Mouse (Mus musculus) heart, postnatal 10 days (tissue): Measurements from ENCODE around the gene Gng13. TPM values are rescaled to one million over a fixed set of nuclear protein-coding genes. Genes with fewer than 3 reads are reported as not detected.

Experiments used
- DNase-seq, 2 experiments: peaks; one replicate each; pipeline ENCODE4 v3.0.0; 2021
- intact Hi-C: fragments of 180-260 bp; cut with DNase I; formaldehyde crosslinking; loops from one replicate; pipeline ENCODE4 v1.15.1; 2025
- total RNA-seq, 2 experiments: library from RNA; stranded (reverse); gene quantifications; 2 replicates each; pipeline ENCODE4 v1.2.3; 2021

Gng13 gene
- total RNA-seq, result 1 to 10 TPM in 1 of 2 experiments, under 1 TPM in 1; 0.38 to 1.9 TPM

- intact Hi-C loops, result no loop called here
- peak; percentile 17 to 25 for DNase-seq
Measured at GRCm38 (mm10) chr17:25716711-25717637, at the start of gene Gng13. TSS of gene Gng13 (plus strand) at chr17:25717171.

- intact Hi-C loops, result no loop called here
- DNase-seq, result no peak
Measured at GRCm38 (mm10) chr17:25668481-25669055, 48.4 kb upstream of the Gng13 start.

GRCm38 (mm10) chr17:25672982-25673381 lies 44.0 kb upstream of the Gng13 start:
- intact Hi-C loops, result no loop called here
- DNase-seq, result no peak

- DNase-seq, result no peak
- intact Hi-C loops, result no loop called here
Measured at GRCm38 (mm10) chr17:25677969-25678368, 39.0 kb upstream of the Gng13 start.

GRCm38 (mm10) chr17:25679818-25680217 lies 37.2 kb upstream of the Gng13 start:
- DNase-seq, result no peak
- intact Hi-C loops, result no loop called here

GRCm38 (mm10) chr17:25681636-25682035 lies 35.3 kb upstream of the Gng13 start:
- DNase-seq, result no peak
- intact Hi-C loops, result no loop called here

GRCm38 (mm10) chr17:25686323-25686722 lies 30.6 kb upstream of the Gng13 start:
- intact Hi-C loops, result no loop called here
- DNase-seq, result no peak

GRCm38 (mm10) chr17:25688922-25689321 lies 28.0 kb upstream of the Gng13 start:
- DNase-seq, result no peak
- intact Hi-C loops, result no loop called here

- intact Hi-C loops, result loop anchor here (5.0 to 10.0 kb wide), 3 partner anchors 191 to 371 kb away; no protein-coding TSS in a partner anchor
- DNase-seq, result no peak
Measured at GRCm38 (mm10) chr17:25696263-25696662, 20.7 kb upstream of the Gng13 start.

- peak; percentile 73 to 88 for DNase-seq
- intact Hi-C loops, result loop anchor here (1.0 to 10.0 kb wide), 5 partner anchors 130 to 374 kb away; no protein-coding TSS in a partner anchor
Measured at GRCm38 (mm10) chr17:25698446-25698845, 18.5 kb upstream of the Gng13 start.

- DNase-seq, result no peak
- intact Hi-C loops, result no loop called here
Measured at GRCm38 (mm10) chr17:25700863-25701496, 16.0 kb upstream of the Gng13 start.

GRCm38 (mm10) chr17:25709994-25710393 lies 7.0 kb upstream of the Gng13 start:
- DNase-seq, result no peak
- intact Hi-C loops, result no loop called here

GRCm38 (mm10) chr17:25711136-25711535 lies 5.8 kb upstream of the Gng13 start:
- DNase-seq, result no peak
- intact Hi-C loops, result no loop called here

GRCm38 (mm10) chr17:25715627-25716026 lies 1.3 kb upstream of the Gng13 start:
- intact Hi-C loops, result no loop called here
- DNase-seq, result no peak

- intact Hi-C loops, result no loop called here
- DNase-seq, result no peak
Measured at GRCm38 (mm10) chr17:25716130-25716529, 841 bp upstream of the Gng13 start.

- intact Hi-C loops, result no loop called here
- no peak for DNase-seq
Measured at GRCm38 (mm10) chr17:25717691-25718090, 720 bp downstream of the Gng13 start.

GRCm38 (mm10) chr17:25721476-25721875 lies 4.5 kb downstream of the Gng13 start:
- intact Hi-C loops, result no loop called here
- no peak for DNase-seq

- intact Hi-C loops, result no loop called here
- DNase-seq, result no peak
Measured at GRCm38 (mm10) chr17:25723470-25723869, 6.5 kb downstream of the Gng13 start.

- intact Hi-C loops, result no loop called here
- no peak for DNase-seq
Measured at GRCm38 (mm10) chr17:25723919-25724318, 6.9 kb downstream of the Gng13 start.

- no peak for DNase-seq
- intact Hi-C loops, result no loop called here
Measured at GRCm38 (mm10) chr17:25725264-25725663, 8.3 kb downstream of the Gng13 start.

GRCm38 (mm10) chr17:25727265-25728008 lies 10.5 kb downstream of the Gng13 start, which contains the start of the genes Chtf18 and Rpusd1:
TSS of gene Chtf18 (minus strand) at chr17:25727419.
TSS of gene Rpusd1 (plus strand) at chr17:25727670.
- peak; percentile 100 for DNase-seq
- intact Hi-C loops, result no loop called here
